Mouse (Mus musculus) megakaryocyte, embryonic 14.5 days (primary cell): ENCODE measurements at regions not wholly inside any gene's neighbourhood (a gene's known extent, or its start where the extent isn't known, plus 50 kb on each side); places are given as distances from the start of the nearest gene placed in this dataset.

Experiments used
- H3K27me3 ChIP-seq: replicated peaks from 2 replicates; pipeline ENCODE3; 2012; ENCODE audit warnings: inconsistent platforms
- H3K36me3 ChIP-seq: replicated peaks from 2 replicates; pipeline ENCODE3; 2012; ENCODE audit warnings: low read length, inconsistent platforms, mixed read lengths
- H3K4me1 ChIP-seq: 2 replicates; pipeline ENCODE4 v1.6.1; 2012; ENCODE audit warnings: inconsistent platforms
- H3K4me3 ChIP-seq: replicated peaks from 2 replicates; pipeline ENCODE3; 2012; ENCODE audit warnings: moderate library complexity, mild to moderate bottlenecking, inconsistent platforms
- H3K9me3 ChIP-seq: 2 replicates; pipeline ENCODE4 v1.6.1; 2012; ENCODE audit warnings: inconsistent platforms
- FLI1 ChIP-seq: IDR thresholded peaks from 2 replicates; pipeline ENCODE4 v1.6.1; 2012; ENCODE audit warnings: low read length, inconsistent platforms, mixed read lengths
- GATA1 ChIP-seq: IDR thresholded peaks from 3 replicates; pipeline ENCODE4 v1.6.1; 2012; ENCODE audit warnings: mixed read lengths, low read length, inconsistent platforms, borderline replicate concordance

GRCm38 (mm10) chr6:41103689-41104400 lies 68.5 kb upstream of the 2210010C04Rik start:
- Histone ChIP-seq H3K4me3 (no peak overlapping the region), H3K36me3 (no peaks in the 10 kb centered on the region), H3K4me1 (peaks cover 30% of the 10 kb centered on the region; the same call in 1 of the 2 replicates), H3K27me3 (no peaks in the 10 kb centered on the region), H3K9me3 (no peaks in the 10 kb centered on the region)
- TF ChIP-seq GATA1 (no peak), FLI1 (no peak)

GRCm38 (mm10) chr6:41101997-41102396 lies 66.7 kb upstream of the 2210010C04Rik start:
- Histone ChIP-seq H3K27me3 (no peaks in the 10 kb centered on the region), H3K4me1 (peaks cover 36% of the 10 kb centered on the region; the same call in 1 of the 2 replicates), H3K9me3 (no peaks in the 10 kb centered on the region), H3K36me3 (no peaks in the 10 kb centered on the region), H3K4me3 (no peak overlapping the region)
- TF ChIP-seq GATA1 (no peak), FLI1 (no peak)

- no peaks in the 10 kb centered on the region for H3K36me3 ChIP-seq
- peaks cover 36% of the 10 kb centered on the region; the same call in 1 of the 2 replicates for H3K4me1 ChIP-seq
- no peak overlapping the region for H3K4me3 ChIP-seq
- H3K27me3 ChIP-seq: no peaks in the 10 kb centered on the region
- TF ChIP-seq FLI1: no peak
- no peak for TF ChIP-seq GATA1
- no peaks in the 10 kb centered on the region for H3K9me3 ChIP-seq
These were observed 64.9 kb upstream of the 2210010C04Rik start for GRCm38 (mm10) chr6:41100258-41100657.

GRCm38 (mm10) chr6:41091177-41091829 lies 56.0 kb upstream of the 2210010C04Rik start:
- Histone ChIP-seq H3K4me1 (peaks cover 29% of the 10 kb centered on the region), H3K27me3 (no peaks in the 10 kb centered on the region), H3K36me3 (no peaks in the 10 kb centered on the region), H3K4me3 (no peak overlapping the region), H3K9me3 (no peaks in the 10 kb centered on the region)
- TF ChIP-seq FLI1: no peak
- TF ChIP-seq GATA1: no peak
